Mouse (Mus musculus) heart, postnatal 0 days (tissue): ENCODE measurements around the gene Prkg1.

Experiments used
- CTCF ChIP-seq: IDR thresholded peaks from 2 replicates; pipeline ENCODE4 v1.5.1; 2016; ENCODE audit warnings: antibody characterized with exemption, control low read depth, low read depth
- EP300 ChIP-seq: IDR thresholded peaks from 2 replicates; pipeline ENCODE4 v1.6.1; 2016; ENCODE audit warnings: antibody characterized with exemption, low read depth

DNA sequence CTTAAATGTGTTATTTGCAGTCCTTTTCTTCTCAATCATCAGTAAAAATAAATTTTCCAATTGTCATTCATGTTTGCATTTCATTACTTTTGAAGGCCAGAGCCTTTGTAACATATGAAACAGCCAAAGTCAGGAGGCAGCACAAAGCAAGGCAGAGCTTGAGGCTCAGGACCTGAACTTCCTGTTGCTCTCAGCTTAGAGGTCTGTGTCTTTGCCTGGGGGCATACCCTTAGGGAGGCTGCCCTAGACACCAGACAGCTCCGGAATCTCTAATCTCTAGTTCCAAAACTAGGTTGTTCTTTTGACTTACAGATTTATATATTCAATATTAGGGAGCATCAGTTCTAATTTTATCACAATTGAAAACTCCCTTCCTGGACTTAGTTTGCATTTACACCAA, 700.1 kb downstream of the Prkg1 start:
- TF ChIP-seq CTCF = no peak
- no peak for TF ChIP-seq EP300
